Mouse (Mus musculus) liver, adult (tissue): ENCODE results near the gene Treml2.

Experiments
- GATA4 ChIP-seq: IDR thresholded peaks from 2 replicates; pipeline ENCODE4 v1.6.1; 2014; ENCODE audit warnings: mild to moderate bottlenecking, low read length; ENCODE audit not compliant: insufficient replicate concordance

The Treml2 gene

DNA sequence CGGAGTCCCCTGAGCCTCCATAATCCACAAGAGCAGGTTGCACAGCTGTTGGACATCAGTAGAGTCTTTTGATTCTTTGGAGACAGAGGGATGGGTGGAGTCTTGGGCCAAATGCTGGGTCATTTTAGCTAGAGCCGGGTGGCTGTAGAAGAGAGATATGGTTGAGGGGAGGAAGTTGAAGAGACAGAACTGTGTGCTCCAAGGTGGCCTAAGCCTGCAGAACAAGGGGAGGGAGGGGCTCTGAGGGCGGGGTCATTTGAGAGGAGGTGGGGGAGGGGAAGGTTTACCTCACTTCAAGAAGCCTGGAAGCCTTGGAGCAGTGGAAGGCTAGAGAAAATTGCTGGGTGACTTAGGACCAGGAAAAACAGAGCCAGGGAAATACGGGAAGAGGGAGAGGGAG, at the start of gene Treml2:
TSS of gene Treml2 (plus strand) at position 296 of the 400 bp plus-strand sequence.
- TF ChIP-seq GATA4, result no peak

GRCm38 (mm10) chr17:48249501-48249900, 49.8 kb upstream of the Treml2 start:
- TF ChIP-seq GATA4, result no peak

- TF ChIP-seq GATA4, result no peak
These were observed 48.7 kb upstream of the Treml2 start for GRCm38 (mm10) chr17:48250631-48251030.

DNA sequence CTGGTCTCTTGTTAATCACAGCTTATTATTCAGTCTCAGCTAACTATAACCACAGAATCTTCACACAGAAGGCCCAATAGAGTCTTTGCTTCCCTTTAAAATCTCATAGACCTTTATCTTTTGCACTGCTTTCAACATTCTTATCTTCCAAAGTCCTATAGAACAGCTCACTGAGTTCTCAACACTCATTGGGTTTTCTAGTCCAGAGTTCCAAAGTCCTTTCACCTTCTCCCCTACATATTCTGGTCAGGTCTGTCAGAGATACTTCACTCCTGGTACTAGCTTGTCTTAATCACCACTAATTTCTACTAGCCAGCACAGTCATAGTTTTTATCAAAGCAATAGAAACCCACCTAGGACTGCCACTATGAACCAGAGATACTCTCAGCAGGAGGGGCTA, 42.7 kb upstream of the Treml2 start:
- no peak for TF ChIP-seq GATA4

- no peak for TF ChIP-seq GATA4
These were observed 37.4 kb upstream of the Treml2 start for GRCm38 (mm10) chr17:48261868-48262267.

DNA sequence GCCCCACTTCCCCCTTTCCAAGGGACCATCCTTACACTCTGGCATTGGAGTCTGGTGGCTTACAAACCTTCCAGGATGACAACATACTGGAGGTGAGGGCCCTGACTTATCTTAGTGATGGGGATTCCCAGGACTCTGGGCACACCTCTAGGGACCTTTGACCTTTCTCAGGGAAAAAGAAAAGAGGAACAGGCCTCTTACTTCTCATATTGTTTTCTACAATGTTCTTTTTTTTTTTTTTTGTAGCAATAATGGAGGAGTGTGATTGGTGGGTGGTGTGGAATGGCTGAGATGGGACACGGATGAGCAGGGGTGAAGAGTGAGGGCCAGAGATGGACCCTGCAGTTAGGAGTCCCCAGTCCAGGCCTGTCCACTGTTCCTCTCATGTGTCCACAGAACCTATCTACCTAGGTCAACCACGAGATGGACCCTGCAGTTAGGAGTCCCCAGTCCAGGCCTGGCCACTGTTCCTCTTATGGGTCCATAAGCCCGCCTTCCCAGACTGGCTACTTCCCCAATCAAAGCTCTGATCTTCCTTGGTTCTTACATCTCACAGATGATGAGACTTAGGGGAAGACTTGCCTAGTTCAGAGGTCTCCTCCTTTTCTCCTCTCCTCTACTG, 35.4 kb upstream of the Treml2 start, which contains the start of gene Treml4:
TSS of gene Treml4 (plus strand) at position 555 of the 622 bp plus-strand sequence.
- no peak for TF ChIP-seq GATA4

GRCm38 (mm10) chr17:48264662-48265061, 34.6 kb upstream of the Treml2 start:
- TF ChIP-seq GATA4, result no peak

GRCm38 (mm10) chr17:48266138-48266537, 33.2 kb upstream of the Treml2 start:
- no peak for TF ChIP-seq GATA4

DNA sequence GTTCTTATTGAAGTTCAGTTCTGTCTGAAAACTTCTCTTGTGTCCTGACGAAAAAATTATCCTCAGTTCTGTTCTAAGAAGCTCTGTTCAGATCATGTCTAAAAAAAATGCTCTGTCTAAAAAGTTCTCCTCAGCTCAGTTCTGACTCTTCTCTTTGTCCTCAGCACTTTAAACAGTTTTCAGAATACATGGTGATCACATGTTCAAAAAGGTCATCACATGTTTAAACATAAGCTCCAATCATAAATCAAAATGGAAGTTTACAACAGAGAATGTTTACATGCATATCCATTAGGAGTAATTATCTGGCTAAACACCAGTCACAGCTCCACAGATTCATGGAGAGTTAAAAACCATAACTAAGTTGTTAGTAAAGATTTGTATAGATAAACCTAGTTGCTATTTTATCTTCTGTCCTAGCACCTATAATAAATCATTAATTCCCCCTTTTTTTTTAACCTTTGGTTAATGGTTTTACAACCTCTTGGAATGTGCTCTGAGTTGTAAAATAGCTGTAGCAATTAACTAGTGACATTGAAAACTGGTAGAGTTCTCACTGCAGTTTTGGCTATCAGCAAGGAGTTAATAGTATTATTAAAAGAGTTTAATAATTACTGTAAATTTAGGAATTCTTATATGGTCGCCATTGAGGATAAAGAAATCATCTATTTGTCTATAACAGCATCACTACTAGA, 32.5 kb upstream of the Treml2 start:
- TF ChIP-seq GATA4, result no peak

- no peak for TF ChIP-seq GATA4
These were observed 31.7 kb upstream of the Treml2 start for GRCm38 (mm10) chr17:48267591-48267990.

DNA sequence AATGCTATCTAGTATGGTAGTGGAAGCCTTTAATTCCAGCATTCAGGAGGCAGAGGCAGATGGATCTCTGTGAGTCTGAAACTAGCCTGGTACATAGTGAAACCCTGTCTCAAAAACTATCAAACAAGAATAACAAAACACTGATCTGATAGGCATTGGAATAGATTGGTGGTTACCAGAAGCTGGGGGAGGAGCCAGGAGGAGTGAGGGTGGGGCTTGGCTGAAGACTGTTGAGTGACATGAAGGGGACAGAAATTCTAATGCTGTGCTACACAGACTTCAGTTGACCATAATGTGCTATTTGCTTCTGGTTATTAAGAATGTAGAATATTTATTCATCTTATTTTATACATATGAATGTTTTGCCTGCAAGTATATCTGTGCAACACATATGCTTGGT, 31.0 kb upstream of the Treml2 start:
- no peak for TF ChIP-seq GATA4

DNA sequence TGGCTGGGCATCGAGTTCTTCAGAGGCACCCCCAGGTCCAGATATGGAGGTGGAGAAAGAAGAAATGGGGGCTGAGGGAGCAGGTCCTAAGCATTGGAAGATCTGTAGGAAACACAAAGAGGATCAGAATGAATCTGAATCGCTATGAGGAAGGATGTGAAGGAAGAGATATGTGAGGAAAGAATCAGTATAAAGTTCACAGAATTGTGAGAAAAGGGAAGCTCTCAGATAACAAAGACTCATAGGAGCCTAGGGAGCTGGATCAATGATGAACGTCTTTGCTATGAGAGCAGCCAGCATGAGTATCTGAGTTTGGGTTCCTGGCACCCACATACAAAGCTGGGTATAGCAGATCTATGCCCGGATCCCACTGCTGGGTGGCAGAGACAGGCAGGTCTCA, 29.5 kb upstream of the Treml2 start:
- no peak for TF ChIP-seq GATA4

DNA sequence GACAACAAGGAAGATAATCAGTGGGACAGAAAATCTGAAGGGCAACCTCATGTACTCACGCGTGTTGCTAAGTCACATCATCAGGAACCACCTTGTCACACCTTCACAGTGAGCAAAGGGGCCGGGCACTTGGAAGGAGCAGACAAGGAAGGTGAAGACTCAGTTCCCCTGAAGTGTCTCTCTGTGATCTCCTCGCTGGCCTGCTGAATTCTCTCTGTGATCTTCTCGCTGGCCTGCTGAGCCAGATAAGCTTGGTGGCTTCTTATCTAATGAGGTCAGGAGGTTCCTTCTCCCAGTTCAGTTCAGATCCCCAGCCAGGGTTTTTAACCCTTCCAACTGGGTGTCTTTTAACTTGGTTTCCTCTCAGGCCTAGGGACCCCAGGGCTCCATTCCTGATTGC, 27.1 kb upstream of the Treml2 start:
- no peak for TF ChIP-seq GATA4

GRCm38 (mm10) chr17:48272598-48272997, 26.7 kb upstream of the Treml2 start:
- TF ChIP-seq GATA4, result no peak

DNA sequence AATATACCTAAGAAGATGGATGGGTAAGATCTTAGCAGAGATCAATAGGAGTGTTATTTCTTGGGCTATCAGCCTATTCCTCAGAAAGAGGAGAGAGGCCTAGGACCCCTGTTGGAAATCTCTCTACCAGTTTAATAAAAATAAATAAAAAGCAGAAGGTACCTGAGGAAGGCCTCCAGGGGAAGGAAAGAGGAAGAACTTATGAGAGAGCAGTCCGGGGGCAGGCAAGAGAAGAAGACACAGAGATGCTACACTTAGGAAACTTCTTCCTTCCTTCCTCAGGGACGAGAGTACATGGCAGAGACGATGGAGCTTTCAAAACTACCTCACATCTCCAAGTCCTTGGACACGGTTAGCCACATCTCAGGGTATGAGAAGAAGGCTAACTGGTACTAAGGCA, 25.2 kb upstream of the Treml2 start:
- no peak for TF ChIP-seq GATA4

DNA sequence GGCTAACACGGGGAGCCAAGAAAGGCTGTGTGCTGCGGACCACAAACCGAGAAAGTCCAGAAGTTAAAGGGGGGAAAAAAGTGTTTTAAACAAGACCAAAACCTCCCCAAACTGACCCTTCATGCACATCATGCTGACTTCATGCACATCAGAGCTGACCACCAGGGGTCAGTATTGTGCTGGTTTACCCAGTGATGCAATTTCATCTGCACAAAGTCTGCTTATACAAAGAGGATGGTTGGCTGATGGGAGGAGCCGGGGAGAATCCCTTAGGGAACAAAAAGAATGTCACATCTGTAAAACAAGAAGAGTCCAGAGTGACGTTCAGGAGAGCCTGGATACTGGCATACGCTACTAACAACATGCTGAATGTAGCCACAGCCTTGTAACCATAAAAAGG, 24.4 kb upstream of the Treml2 start:
- no peak for TF ChIP-seq GATA4

GRCm38 (mm10) chr17:48275736-48276135, 23.6 kb upstream of the Treml2 start:
- TF ChIP-seq GATA4, result no peak
